Mouse (Mus musculus) cerebellum, postnatal 4 days (tissue): ENCODE results near the gene Cul4a.

Experiments used
- DNase-seq, 2 experiments: peaks; one replicate each; pipeline ENCODE4 v3.0.0; 2022; ENCODE audit warnings: low spot score in 2 of 2, mixed read lengths in 1 of 2

Gene Cul4a

DNA sequence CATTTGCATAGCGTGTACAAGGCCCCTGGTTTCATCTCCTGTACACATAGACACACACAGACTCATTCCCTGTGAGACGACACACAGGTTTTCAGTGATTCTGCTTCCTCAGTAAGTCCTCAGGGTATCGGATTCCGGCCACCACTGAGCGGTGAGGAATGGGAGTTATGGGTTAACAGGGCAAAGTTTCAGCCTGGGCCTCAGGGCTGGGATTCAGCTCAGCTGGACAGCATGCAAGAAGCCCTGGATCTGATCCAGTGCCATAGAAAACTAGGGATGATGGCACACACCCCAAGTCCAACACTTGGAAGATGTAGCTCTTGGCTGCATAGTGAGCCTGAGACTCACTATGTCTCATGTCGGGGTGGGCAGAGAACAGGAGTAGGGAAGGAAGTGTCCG, 74.5 kb downstream of the Cul4a start:
- DNase-seq, result no peak

- DNase-seq, result no peak
These were observed 75.0 kb downstream of the Cul4a start for GRCm38 (mm10) chr8:13180408-13180807.

- no peak for DNase-seq
These were observed 75.7 kb downstream of the Cul4a start for GRCm38 (mm10) chr8:13180911-13181690.

- no peak for DNase-seq
These were observed 76.2 kb downstream of the Cul4a start for GRCm38 (mm10) chr8:13181691-13181976.

- DNase-seq, result no peak
These were observed 81.4 kb downstream of the Cul4a start for GRCm38 (mm10) chr8:13186819-13187218.

DNA sequence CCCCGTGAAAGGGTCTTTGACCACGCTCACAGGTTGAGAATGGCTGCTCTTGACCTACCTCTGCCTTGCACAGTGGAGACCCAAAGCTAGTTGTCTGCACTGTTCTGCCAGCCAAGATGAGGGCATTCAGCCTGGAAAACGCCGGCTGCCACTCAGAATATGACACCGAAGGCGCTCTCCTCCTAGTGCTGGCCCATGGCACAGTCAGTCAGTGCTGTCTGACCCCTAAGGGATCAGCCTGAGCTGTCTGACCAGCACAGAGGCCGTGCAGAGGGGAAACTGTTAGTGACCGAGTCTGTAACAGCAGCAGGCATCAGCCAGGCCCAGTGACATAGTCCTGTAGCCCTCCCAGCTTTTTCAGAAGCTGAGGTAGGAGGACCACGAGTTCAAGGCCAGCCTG, 81.8 kb downstream of the Cul4a start:
- DNase-seq, result no peak

- no peak for DNase-seq
These were observed 82.2 kb downstream of the Cul4a start for GRCm38 (mm10) chr8:13187638-13188037.

GRCm38 (mm10) chr8:13188052-13188555, 82.7 kb downstream of the Cul4a start:
- DNase-seq, result no peak

DNA sequence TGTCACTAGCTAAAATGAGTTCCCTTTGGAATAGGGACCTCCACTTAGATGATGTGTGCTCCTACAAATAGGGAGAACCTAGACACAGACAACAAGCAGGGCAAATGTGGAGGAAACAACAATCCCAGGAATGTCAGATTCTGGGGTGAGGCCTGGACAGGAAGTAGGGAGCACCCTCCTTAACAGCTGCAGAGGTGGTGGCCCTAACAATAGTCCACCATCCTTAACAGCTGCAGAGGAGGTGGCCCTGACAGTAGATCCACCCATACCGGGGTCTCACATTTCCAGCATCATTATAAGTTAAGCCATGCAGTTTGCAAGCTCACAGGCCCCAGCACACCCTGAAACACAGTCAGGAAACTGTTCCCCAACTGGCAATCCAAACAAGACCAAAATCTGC, 83.4 kb downstream of the Cul4a start:
- DNase-seq, result no peak

GRCm38 (mm10) chr8:13190235-13190634, 84.8 kb downstream of the Cul4a start:
- no peak for DNase-seq

- no peak for DNase-seq
These were observed 89.4 kb downstream of the Cul4a start for GRCm38 (mm10) chr8:13194818-13195217.

DNA sequence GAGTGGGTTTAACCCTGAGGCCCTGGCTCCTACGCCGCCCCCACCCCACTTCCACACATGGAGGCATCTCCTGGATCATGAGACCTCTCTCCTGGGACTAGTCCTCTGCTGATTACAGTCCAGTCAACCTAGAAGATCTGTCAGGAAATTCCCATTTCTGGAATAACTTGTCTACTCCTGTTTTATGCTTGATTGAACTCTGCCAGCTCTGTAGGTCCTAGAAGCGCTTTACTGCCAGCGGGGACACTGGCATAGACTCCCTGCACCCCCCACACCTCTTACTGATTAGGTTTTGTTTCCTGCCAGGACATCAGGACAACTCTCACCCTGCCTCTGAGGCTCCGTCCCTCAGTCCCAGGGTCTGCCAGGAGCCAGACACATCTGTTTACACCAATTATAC, 92.1 kb downstream of the Cul4a start:
- no peak for DNase-seq
